Mouse (Mus musculus): ENCODE data around the gene Maneal.

DNA sequence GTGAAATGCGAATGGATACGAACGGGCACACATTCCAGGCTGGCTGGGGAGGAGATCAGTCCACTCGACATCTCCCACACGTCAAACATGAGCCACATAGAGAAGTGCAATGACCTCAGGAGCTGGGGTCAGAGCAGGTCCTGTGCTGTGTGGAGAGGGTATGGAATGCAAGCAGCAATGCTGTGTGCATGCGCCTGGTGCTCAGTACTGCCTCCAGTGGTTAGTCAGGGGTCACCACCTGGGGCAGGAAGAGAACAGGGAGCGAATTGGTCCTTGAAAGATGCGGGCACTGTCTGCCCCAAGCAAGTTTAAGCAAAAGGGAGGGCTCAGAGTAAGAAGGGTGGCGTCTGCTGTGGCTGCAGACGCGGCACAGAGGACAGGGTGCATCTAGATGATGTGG, 18.5 kb downstream of the Maneal start:
- TF ChIP-seq GATA1 (IDR thresholded peaks at IDR 0.05; ENCODE audit: low read length) (no peak), TAL1 (IDR thresholded peaks at IDR 0.05; ENCODE audit: low read length) (no peak)

Data from erythroblast, embryonic 14.5 days (primary cell).